Mouse (Mus musculus) ES-E14 (cell line): ENCODE results near the gene Mmp17.

ENCODE experiments used
- CHD2 ChIP-seq: IDR thresholded peaks from 2 replicates; pipeline ENCODE4 v1.6.1; 2014; ENCODE audit warnings: mild to moderate bottlenecking, low read depth, low read length, inconsistent platforms
- HCFC1 ChIP-seq: IDR thresholded peaks from 2 replicates; pipeline ENCODE4 v1.6.1; 2012; ENCODE audit warnings: low read length, inconsistent platforms, borderline replicate concordance; ENCODE audit not compliant: insufficient read depth
- MAFK ChIP-seq: IDR thresholded peaks from 2 replicates; pipeline ENCODE4 v1.6.1; 2014; ENCODE audit warnings: mild to moderate bottlenecking, low read depth, low read length, inconsistent platforms; ENCODE audit not compliant: insufficient read depth
- ZC3H11A ChIP-seq: IDR thresholded peaks from 2 replicates; pipeline ENCODE4 v1.6.1; 2012; ENCODE audit warnings: low read depth, mild to moderate bottlenecking, inconsistent platforms, low read length, borderline replicate concordance
- ZNF384 ChIP-seq: IDR thresholded peaks from 2 replicates; pipeline ENCODE4 v1.6.1; 2012; ENCODE audit warnings: low read depth, low read length, inconsistent platforms

DNA sequence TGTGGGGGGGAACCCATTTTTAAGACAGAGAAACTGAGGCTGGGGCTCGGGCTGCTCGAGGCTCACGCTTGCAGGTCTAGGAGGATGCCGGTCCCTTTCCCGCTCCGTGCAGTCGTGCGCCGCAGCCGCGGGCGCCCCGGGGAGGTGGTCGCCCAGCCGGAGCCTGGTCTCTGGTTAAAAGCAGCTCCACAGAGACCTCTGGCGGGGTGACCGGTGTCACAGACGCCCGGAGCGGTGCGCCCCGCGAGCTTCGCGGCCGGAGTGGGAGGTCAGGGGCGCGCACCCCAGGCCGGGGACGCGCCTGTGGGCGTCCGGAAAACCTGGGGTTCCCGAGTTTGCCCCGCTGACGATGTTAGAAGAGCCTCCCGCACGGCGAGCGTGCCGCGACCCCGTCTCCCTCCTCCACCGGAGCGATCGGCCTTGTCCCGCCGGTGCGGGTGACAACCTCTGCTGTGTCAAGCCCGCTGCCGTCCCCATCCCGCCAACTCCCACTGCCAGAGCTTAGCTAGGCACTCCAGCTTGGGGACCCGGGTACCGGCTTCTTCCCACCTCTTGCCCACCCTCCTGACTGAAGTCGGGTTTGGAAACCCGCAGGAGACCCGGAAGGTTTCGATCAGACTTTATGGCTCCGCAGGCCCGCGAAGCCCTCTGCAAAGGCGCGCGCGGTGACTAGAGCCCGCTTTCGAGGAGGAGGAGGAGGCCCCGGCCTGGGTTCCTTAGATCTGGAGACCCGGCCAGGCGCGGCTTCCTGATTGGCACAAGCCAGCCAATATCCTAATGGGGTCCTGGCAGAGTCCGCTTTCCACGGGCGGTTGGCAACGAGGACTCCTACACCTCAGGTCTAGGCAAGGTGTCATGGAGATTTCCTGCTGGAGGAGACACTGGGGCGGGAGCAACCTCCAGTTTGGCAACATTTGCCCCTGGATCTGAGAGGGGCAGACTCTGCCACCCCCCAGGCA lies 893 bp downstream of the Mmp17 start:
- TF ChIP-seq ZC3H11A (no peak), MAFK (no peak), HCFC1 (no peak), CHD2 (no peak), ZNF384 (no peak)
